Mouse (Mus musculus): ENCODE results near the gene Ntm. TPM values are rescaled to one million over a fixed set of nuclear protein-coding genes. Genes with fewer than 3 reads are reported as not detected.
A peak's percentile ranks its signal among the peaks of the same experiment; 100 is the strongest.

Ntm gene
- polyA plus RNA-seq, 1 experiment, result 5.4 TPM

- no peak overlapping the region for H3K27ac ChIP-seq (ENCODE audit: control insufficient read depth, insufficient read depth, low read depth, low read length)
- no peaks in the 10 kb centered on the region for H3K36me3 ChIP-seq (ENCODE audit: control insufficient read depth, insufficient read depth, low read length)
- TF ChIP-seq POLR2A (IDR thresholded peaks at IDR 0.05; ENCODE audit: control insufficient read depth, low read depth, low read length), result no peak
- TF ChIP-seq CTCF (IDR thresholded peaks at IDR 0.05; ENCODE audit: control insufficient read depth, insufficient read depth, insufficient replicate concordance, low read depth, low read length), result no peak
- no peak overlapping the region for H3K4me3 ChIP-seq (ENCODE audit: control insufficient read depth, low read depth, low read length)
- H3K4me1 ChIP-seq (ENCODE audit: control insufficient read depth, insufficient read depth, low read length), result no peaks in the 10 kb centered on the region
- no peaks in the 10 kb centered on the region for H3K27me3 ChIP-seq (ENCODE audit: control insufficient read depth, insufficient read depth, low read length)
Observed at GRCm38 (mm10) chr9:29680677-29681076, 282.3 kb downstream of the Ntm start.

- no peaks in the 10 kb centered on the region for H3K36me3 ChIP-seq (ENCODE audit: control insufficient read depth, insufficient read depth, low read length)
- no peaks in the 10 kb centered on the region for H3K4me1 ChIP-seq (ENCODE audit: control insufficient read depth, insufficient read depth, low read length)
- H3K4me3 ChIP-seq (ENCODE audit: control insufficient read depth, low read depth, low read length), result no peak overlapping the region
- no peak overlapping the region for H3K27ac ChIP-seq (ENCODE audit: control insufficient read depth, insufficient read depth, low read depth, low read length)
- no peaks in the 10 kb centered on the region for H3K27me3 ChIP-seq (ENCODE audit: control insufficient read depth, insufficient read depth, low read length)
- TF ChIP-seq CTCF (IDR thresholded peaks at IDR 0.05; ENCODE audit: control insufficient read depth, insufficient read depth, insufficient replicate concordance, low read depth, low read length), result no peak
- no peak for TF ChIP-seq POLR2A (IDR thresholded peaks at IDR 0.05; ENCODE audit: control insufficient read depth, low read depth, low read length)
Observed at GRCm38 (mm10) chr9:29673911-29674310, 289.0 kb downstream of the Ntm start.

- H3K27me3 ChIP-seq (ENCODE audit: control insufficient read depth, insufficient read depth, low read length), result no peaks in the 10 kb centered on the region
- no peaks in the 10 kb centered on the region for H3K36me3 ChIP-seq (ENCODE audit: control insufficient read depth, insufficient read depth, low read length)
- TF ChIP-seq POLR2A (IDR thresholded peaks at IDR 0.05; ENCODE audit: control insufficient read depth, low read depth, low read length), result no peak
- no peak for TF ChIP-seq CTCF (IDR thresholded peaks at IDR 0.05; ENCODE audit: control insufficient read depth, insufficient read depth, insufficient replicate concordance, low read depth, low read length)
- H3K4me3 ChIP-seq (ENCODE audit: control insufficient read depth, low read depth, low read length), result no peak overlapping the region
- no peaks in the 10 kb centered on the region for H3K4me1 ChIP-seq (ENCODE audit: control insufficient read depth, insufficient read depth, low read length)
- H3K27ac ChIP-seq (ENCODE audit: control insufficient read depth, insufficient read depth, low read depth, low read length), result no peak overlapping the region
Observed at GRCm38 (mm10) chr9:29671861-29672260, 291.1 kb downstream of the Ntm start.

GRCm38 (mm10) chr9:29663286-29663685, 299.7 kb downstream of the Ntm start:
- no peaks in the 10 kb centered on the region for H3K27me3 ChIP-seq (ENCODE audit: control insufficient read depth, insufficient read depth, low read length)
- no peaks in the 10 kb centered on the region for H3K36me3 ChIP-seq (ENCODE audit: control insufficient read depth, insufficient read depth, low read length)
- H3K27ac ChIP-seq (ENCODE audit: control insufficient read depth, insufficient read depth, low read depth, low read length), result no peak overlapping the region
- H3K4me1 ChIP-seq (ENCODE audit: control insufficient read depth, insufficient read depth, low read length), result no peaks in the 10 kb centered on the region
- no peak for TF ChIP-seq POLR2A (IDR thresholded peaks at IDR 0.05; ENCODE audit: control insufficient read depth, low read depth, low read length)
- no peak for TF ChIP-seq CTCF (IDR thresholded peaks at IDR 0.05; ENCODE audit: control insufficient read depth, insufficient read depth, insufficient replicate concordance, low read depth, low read length)
- H3K4me3 ChIP-seq (ENCODE audit: control insufficient read depth, low read depth, low read length), result no peak overlapping the region

GRCm38 (mm10) chr9:29661468-29662145, 301.3 kb downstream of the Ntm start:
- Histone ChIP-seq H3K36me3 (ENCODE audit: control insufficient read depth, insufficient read depth, low read length) (no peaks in the 10 kb centered on the region), H3K27me3 (ENCODE audit: control insufficient read depth, insufficient read depth, low read length) (no peaks in the 10 kb centered on the region), H3K4me1 (ENCODE audit: control insufficient read depth, insufficient read depth, low read length) (peaks cover 2% of the 10 kb centered on the region; the same call in 1 of the 2 replicates), H3K4me3 (ENCODE audit: control insufficient read depth, low read depth, low read length) (no peak overlapping the region), H3K27ac (ENCODE audit: control insufficient read depth, insufficient read depth, low read depth, low read length) (no peak overlapping the region)
- TF ChIP-seq POLR2A (IDR thresholded peaks at IDR 0.05; ENCODE audit: control insufficient read depth, low read depth, low read length) (no peak), CTCF (IDR thresholded peaks at IDR 0.05; ENCODE audit: control insufficient read depth, insufficient read depth, insufficient replicate concordance, low read depth, low read length) (peak; percentile 34; the same call in 1 of the 2 replicates)

GRCm38 (mm10) chr9:29660059-29660613, 302.8 kb downstream of the Ntm start:
- no peak for TF ChIP-seq POLR2A (IDR thresholded peaks at IDR 0.05; ENCODE audit: control insufficient read depth, low read depth, low read length)
- Histone ChIP-seq H3K27me3 (ENCODE audit: control insufficient read depth, insufficient read depth, low read length) (no peaks in the 10 kb centered on the region), H3K4me3 (ENCODE audit: control insufficient read depth, low read depth, low read length) (no peak overlapping the region), H3K27ac (ENCODE audit: control insufficient read depth, insufficient read depth, low read depth, low read length) (no peak overlapping the region), H3K4me1 (ENCODE audit: control insufficient read depth, insufficient read depth, low read length) (peaks cover 6% of the 10 kb centered on the region), H3K36me3 (ENCODE audit: control insufficient read depth, insufficient read depth, low read length) (no peaks in the 10 kb centered on the region)

GRCm38 (mm10) chr9:29657761-29658465, 305.0 kb downstream of the Ntm start:
- TF ChIP-seq CTCF (IDR thresholded peaks at IDR 0.05; ENCODE audit: control insufficient read depth, insufficient read depth, insufficient replicate concordance, low read depth, low read length), result no peak
- TF ChIP-seq POLR2A (IDR thresholded peaks at IDR 0.05; ENCODE audit: control insufficient read depth, low read depth, low read length), result no peak
- Histone ChIP-seq H3K4me1 (ENCODE audit: control insufficient read depth, insufficient read depth, low read length) (peaks cover 11% of the 10 kb centered on the region), H3K36me3 (ENCODE audit: control insufficient read depth, insufficient read depth, low read length) (no peaks in the 10 kb centered on the region), H3K27me3 (ENCODE audit: control insufficient read depth, insufficient read depth, low read length) (no peaks in the 10 kb centered on the region), H3K27ac (ENCODE audit: control insufficient read depth, insufficient read depth, low read depth, low read length) (no peak overlapping the region), H3K4me3 (ENCODE audit: control insufficient read depth, low read depth, low read length) (no peak overlapping the region)
